Mouse (Mus musculus): ENCODE results near the gene Olfr702.

GRCm38 (mm10) chr7:106788330-106788729, 45.4 kb downstream of the Olfr702 start:
- TF ChIP-seq CTCF (IDR thresholded peaks at IDR 0.05; ENCODE audit: borderline replicate concordance, extremely low read depth, insufficient read depth, insufficient read length) (no peak), POLR2A (IDR thresholded peaks at IDR 0.05; ENCODE audit: borderline replicate concordance, extremely low read depth, insufficient read depth, insufficient read length, poor library complexity, severe bottlenecking) (no peak)
